Mouse (Mus musculus): Measurements from ENCODE around the gene Tmem176a. TPM values are rescaled to one million over a fixed set of nuclear protein-coding genes. Genes with fewer than 3 reads are reported as not detected.

The Tmem176a gene
- total RNA-seq, 2 experiments from 2014 or later: 8.8 to 10.4 TPM

GRCm38 (mm10) chr6:48874576-48874975 is 33.9 kb downstream of the Tmem176a start:
- DNase-seq: no peak
- intact Hi-C loops (cut with DNase I): no loop called here

- DNase-seq: no peak
- intact Hi-C loops (cut with DNase I): no loop called here
Observed at GRCm38 (mm10) chr6:48875515-48875914, 34.8 kb downstream of the Tmem176a start.

- peak; percentile 9 for DNase-seq
- intact Hi-C loops (cut with DNase I): no loop called here
Observed at GRCm38 (mm10) chr6:48876510-48877135, 35.9 kb downstream of the Tmem176a start.

- no peak for DNase-seq
- intact Hi-C loops (cut with DNase I): no loop called here
Observed at GRCm38 (mm10) chr6:48894203-48894602, 53.5 kb downstream of the Tmem176a start.

- DNase-seq: no peak
- intact Hi-C loops (cut with DNase I): no loop called here
Observed at GRCm38 (mm10) chr6:48894938-48895818, 54.5 kb downstream of the Tmem176a start.

- intact Hi-C loops (cut with DNase I): no loop called here
- DNase-seq: no peak
Observed at GRCm38 (mm10) chr6:48895941-48896340, 55.2 kb downstream of the Tmem176a start.

Other genes starting within 250 kb of the Tmem176a start
- 10 to 100 TPM; 27.1 to 28.6 TPM for gene Repin1, start 247.0 kb upstream of the Tmem176a start, total RNA-seq (2021)
- gene Gm44965, start 247.0 kb upstream of the Tmem176a start, total RNA-seq (2021): not detected
- gene Zfp775, start 238.9 kb upstream of the Tmem176a start, total RNA-seq (2021): 10 to 100 TPM in 1 of 2 experiments, 1 to 10 TPM in 1; 9.8 to 10.5 TPM
- gene AI854703, start 214.2 kb upstream of the Tmem176a start, total RNA-seq (2021): 10 to 100 TPM; 14.1 to 15.1 TPM
- gene Gimap8, start 193.7 kb upstream of the Tmem176a start, total RNA-seq (2021): 1 to 10 TPM; 1.2 to 1.6 TPM
- gene Gimap9, start 164.8 kb upstream of the Tmem176a start, total RNA-seq (2021): 1 to 10 TPM; 1.1 to 1.3 TPM
- gene Gimap4, start 156.4 kb upstream of the Tmem176a start, total RNA-seq (2021): 1 to 10 TPM in 1 of 2 experiments, under 1 TPM in 1; 0.77 to 1.4 TPM
- gene Gimap6, start 132.7 kb upstream of the Tmem176a start, total RNA-seq (2021): 1 to 10 TPM; 6.0 to 6.3 TPM
- not detected for gene Gm28053, start 122.3 kb upstream of the Tmem176a start, total RNA-seq (2021)
- not detected for gene Gimap7, start 122.3 kb upstream of the Tmem176a start, total RNA-seq (2021)
- 1 to 10 TPM; 2.7 to 3.5 TPM for gene Gimap1, start 101.9 kb upstream of the Tmem176a start, total RNA-seq (2021)
- gene Gimap5, start 94.7 kb upstream of the Tmem176a start, total RNA-seq (2021): 1 to 10 TPM; 1.4 to 1.5 TPM
- not detected for gene Gimap3, start 70.1 kb upstream of the Tmem176a start, total RNA-seq (2021)
- gene Tmem176b, start 577 bp downstream of the Tmem176a start, total RNA-seq (2021): 10 to 100 TPM; 25.8 to 32.2 TPM
- gene Aoc1, start 32.0 kb downstream of the Tmem176a start, total RNA-seq (2021): not detected
- not detected for gene 1600015I10Rik, start 89.0 kb downstream of the Tmem176a start, total RNA-seq (2021)
- gene Doxl2, start 134.0 kb downstream of the Tmem176a start, total RNA-seq (2021): not detected
- gene Svs1, start 145.9 kb downstream of the Tmem176a start, total RNA-seq (2021): not detected
- gene Gpnmb, start 195.6 kb downstream of the Tmem176a start, total RNA-seq (2021): under 1 TPM; 0.40 to 0.87 TPM
- gene Malsu1, start 232.9 kb downstream of the Tmem176a start, total RNA-seq (2021): 10 to 100 TPM; 36.3 to 36.6 TPM

Data from left cerebral cortex, postnatal 4 days (tissue).